Mouse (Mus musculus) T-helper 2 cell (primary cell): ENCODE data around the gene Cadps2.

Source experiments
- in situ Hi-C: fragments of 300-600 bp; cut with MboI, MseI; formaldehyde crosslinking; loops from one replicate; pipeline ENCODE4 v1.15.1; 2025; ENCODE audit warnings: high pct_unique_total_duplicates

The Cadps2 gene

DNA sequence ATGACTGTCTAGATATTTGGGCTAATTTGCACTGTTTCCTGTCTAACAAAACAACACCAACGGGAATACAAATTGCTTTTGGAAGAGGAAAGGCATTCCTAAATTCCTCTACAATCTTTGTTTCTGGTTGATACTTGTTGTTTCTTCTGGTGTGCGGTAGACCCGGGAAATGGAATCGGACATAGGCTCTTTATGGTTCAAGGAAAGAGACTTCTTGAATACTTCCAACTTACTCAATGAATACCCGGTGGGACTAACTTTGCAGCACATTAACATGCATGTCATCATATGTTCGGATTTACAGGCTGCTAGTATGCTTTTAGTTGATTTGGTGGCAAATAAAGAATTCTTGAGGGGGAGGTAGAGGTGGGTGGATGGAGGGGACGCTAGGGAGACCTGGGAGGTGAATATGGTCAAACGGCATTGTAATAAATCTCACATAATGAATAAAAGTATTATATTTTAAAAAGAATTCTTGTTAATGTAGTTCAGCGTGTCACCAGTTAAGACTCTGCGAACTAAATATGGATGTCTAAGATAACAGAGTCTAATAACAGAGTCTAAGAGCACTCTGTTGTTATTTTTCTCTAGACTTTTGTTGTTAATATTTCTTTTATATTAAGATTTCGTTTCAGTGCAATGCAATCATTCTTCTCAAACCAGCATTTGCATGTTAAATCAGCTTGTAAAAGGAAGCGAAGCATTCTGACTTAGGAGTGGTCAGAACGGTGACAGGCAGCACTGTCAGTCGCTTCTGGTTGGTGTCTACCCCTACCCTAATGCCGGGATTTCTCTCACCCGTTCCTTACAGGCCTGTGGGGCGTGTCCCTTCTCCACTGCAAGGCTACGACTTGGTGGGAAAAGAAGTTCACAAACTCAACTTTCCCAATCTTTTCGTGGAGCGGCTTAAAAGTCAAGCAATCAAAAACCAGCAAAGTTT is 586.8 kb downstream of the Cadps2 start:
- in situ Hi-C loops: no loop called here

DNA sequence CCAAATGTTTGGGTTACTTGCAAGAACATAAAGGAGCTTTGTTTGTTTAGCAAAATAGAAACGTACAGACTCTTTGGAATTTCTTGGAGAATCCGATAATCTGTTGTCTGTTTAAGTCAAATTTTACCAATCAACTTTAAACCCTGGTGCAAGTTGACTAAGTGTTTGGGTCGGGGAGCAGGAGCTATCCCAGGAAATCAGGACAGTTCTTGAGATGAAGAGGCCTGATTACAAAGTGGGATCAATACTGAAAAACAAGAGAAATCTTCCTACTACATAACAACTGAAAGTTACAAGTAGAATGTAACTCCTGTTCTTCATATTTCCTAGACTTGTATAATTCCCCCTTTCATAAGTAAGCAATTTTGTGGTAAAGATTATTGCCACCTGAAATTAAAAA is 587.8 kb downstream of the Cadps2 start:
- in situ Hi-C loops: no loop called here

DNA sequence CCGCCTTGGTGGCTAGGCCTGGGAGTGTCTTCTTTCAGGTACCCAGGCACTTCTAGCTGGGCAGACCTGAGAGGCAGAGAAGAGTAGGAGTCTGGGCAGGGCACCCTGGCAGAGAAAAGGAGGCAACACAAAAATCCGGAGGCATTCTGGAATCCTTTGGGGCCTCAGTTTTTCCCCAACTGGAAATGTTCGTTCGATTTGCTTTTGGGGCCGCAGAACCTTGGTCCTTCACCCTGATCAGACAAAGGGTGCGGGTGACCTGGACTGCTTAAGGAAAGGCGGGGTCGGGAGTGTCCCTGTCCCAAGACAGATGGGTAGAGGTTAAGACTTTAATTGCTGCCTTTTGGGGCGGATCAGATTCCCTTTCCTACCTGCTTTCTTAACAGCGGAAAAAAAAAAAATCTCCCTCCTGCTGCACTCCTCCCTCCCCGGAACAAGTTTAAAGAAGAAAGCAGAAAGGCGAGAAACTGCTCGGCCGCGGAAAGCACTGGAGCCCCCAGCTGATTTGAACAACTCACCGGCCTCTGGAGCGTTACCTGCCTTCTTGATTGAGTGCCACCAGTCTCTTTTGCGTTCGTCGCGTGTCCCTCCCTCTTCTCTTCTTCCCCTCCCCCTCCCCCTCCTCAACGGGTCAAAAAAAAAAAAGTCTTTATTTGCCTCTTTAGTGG is 588.8 kb downstream of the Cadps2 start:
- in situ Hi-C loops: no loop called here

DNA sequence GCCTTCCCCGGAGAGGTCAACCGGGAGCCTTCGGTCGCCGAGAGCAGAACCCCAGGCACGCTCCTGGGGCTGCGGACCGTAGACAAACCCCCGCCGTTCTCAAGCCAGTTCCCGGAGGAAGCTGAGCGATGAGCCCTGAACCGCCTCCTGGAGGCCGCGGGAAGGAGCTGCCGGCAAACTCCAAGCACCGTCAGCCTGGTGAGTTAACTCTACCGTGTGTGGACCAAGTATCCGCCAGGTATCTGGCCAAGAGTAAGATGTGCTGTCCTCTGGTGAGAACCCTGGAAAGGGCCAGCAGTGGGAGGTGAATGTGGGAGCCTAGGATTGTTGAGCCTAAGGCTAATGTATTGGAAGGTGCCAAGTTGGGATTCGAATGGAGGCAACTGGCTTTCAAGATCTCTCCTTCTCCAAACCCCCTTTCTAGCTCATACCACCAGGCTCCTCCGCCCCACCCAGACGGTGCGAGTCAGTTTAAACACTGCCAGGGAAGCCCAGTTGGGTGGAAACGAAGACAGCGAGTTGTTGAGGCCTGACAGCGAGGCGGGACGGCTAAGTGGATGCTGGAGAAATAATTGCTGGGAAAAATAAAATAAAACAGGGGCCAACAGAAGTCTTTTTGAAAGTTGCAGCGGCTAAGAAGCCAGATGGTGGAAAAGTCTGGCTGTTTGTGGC is 589.5 kb downstream of the Cadps2 start:
- in situ Hi-C loops: no loop called here

DNA sequence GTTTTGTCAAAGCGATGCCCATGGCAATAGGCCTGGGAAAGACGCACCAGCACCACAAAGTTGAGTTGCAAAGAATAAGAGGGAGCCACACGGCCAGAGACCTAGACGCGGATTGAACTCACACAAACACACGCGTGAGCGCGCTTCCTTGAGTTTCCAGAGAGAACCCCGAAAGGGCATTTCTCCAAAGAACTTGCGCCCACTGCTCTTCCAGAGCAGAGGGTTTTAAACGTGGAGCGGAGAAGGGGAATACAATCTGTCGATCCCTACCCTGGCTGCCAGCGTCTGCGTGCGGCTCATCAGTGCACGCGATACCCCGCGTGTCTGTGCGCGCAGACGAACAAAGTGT is 590.2 kb downstream of the Cadps2 start:
- in situ Hi-C loops: no loop called here

DNA sequence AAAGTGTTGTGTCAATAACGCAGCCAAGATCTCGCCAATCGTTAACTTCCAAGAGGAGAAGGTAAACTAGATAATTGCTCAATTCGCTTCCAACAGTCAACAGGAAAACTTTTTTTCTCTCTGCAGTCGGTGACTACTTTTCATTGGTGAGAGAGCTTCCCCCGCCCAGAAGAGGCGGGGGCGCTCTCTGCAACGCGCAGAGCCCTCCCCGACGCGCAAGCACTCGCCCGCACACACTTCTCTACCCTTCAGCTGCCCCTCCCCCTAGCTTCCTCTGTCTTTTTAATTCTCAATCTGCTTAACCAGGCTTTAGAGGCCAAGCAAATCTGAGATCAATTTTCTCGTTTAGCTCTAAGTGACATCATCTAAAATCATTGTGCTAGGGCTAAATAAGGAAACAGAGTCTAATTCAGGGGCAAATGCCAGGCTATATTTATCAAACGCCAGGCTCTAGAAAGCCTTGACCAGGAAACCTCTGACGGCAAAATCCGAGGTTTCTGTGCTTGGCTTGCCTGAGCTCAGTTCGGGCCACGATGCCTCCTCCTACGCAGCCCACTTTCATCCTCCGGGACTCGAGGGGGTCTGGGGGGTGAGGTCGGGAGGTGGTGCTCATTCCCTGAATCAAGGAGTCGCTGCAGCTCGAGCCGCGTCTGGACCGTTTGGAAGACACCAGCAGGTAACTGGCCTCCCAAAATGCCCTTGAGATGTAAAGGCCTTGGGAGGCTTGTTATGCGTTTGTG is 590.7 kb downstream of the Cadps2 start, which contains the start of gene Fezf1:
Gene Fezf1 (minus strand): TSS at position 50 of the 740 bp plus-strand sequence.
- in situ Hi-C loops: no loop called here

DNA sequence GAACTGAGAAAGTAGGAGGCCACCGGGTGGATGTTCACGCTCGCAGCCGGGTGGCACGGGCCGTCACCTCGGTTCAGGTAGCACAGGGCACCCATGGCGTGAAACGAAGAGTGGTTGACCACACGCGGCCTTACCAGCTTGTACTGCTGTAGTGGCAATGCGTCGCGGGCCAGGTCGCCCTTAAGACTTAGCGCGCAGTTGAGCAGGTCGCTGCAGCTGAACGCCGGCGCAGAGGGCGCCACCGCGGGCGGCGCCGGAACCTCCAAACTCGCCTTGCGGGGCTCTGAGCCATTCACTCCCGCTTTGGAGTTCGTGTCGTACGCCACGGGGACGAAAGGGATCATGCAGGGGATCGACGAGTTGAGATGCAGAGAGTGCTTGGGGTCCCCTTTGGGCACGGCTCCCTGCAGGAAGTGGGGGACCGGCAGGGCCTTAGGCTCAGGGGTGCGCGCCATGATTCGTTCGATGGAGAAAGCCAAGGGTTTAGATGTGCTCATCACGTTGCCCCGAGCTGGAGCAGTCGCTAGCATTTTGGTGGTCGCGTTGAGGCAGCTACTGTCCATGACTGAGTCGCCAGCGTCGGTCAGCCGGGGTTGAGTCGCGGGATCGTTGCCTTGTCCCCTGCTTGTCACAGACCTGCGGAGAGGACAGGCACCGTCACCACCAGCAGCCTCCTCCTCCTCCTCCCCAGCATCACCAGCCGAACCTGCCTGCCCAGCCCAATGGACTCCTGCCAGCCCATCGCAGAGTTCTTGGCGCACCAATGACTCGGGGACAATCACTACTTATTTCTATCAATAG is 591.5 kb downstream of the Cadps2 start:
- in situ Hi-C loops: no loop called here

DNA sequence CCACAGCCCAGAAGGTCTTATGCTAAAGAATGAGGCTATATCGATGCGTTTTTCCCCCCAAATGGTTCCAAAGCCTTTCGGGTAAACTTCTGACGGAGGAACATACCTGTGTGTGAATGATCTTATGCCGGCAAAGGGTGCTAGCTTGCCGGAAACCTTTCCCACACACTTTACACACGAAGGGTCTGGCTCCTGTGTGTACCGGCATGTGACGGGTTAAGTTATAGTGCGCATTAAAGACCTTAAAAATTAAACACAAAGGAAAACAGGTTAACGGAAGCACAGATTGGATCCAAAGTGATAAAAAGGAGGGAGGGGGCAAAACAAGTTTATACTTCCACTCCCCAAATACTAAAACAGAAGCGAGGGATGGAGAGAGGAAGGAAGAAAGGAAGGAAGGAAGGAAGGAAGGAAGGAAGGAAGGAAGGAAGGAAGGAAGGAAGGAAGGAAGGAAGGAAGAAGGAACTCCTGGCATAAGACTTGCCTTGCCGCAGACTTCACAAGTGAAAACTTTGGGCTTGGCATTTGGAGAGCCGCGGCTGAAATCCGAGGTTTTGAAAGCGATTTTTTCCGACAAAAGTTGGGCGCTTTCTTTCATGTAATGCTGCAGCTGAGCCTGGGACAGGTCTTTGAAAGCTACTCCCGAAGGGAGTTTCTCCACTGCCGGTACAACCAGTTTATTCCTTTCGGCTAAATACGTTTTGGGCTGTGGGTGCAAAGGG is 592.3 kb downstream of the Cadps2 start:
- in situ Hi-C loops: no loop called here

DNA sequence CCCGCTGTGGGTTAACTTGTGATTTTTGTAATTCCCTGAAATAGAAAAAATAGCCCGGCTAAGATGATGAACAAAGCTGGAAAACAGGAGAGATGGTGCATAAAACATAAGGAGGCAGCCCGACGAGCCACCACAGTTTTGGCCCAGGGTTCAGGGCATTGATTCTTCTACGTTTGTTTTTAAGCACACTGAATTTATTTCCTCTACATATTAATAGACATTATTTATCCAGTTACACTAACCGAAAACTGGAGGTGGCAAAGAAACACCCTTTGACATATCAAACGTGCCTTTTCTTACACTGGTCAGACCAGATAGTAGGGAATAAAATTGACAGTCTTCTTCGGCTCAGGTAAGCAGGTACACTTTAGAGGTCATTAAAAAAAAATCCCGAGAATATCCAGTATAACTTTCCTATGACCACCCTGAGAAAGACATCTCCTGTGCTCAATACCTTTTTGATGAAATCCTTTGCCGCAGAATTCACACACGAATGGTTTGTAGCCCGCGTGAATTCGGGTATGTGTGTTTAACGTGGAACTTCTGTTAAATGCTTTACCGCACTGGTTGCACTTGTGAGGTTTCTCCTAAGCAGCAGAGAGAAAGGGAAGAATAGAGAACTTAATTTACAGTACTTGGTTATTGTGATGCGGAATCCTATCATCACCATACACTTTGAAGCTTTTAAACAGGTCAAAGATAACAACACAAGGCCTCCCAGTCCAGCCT is 593.0 kb downstream of the Cadps2 start:
- in situ Hi-C loops: no loop called here

DNA sequence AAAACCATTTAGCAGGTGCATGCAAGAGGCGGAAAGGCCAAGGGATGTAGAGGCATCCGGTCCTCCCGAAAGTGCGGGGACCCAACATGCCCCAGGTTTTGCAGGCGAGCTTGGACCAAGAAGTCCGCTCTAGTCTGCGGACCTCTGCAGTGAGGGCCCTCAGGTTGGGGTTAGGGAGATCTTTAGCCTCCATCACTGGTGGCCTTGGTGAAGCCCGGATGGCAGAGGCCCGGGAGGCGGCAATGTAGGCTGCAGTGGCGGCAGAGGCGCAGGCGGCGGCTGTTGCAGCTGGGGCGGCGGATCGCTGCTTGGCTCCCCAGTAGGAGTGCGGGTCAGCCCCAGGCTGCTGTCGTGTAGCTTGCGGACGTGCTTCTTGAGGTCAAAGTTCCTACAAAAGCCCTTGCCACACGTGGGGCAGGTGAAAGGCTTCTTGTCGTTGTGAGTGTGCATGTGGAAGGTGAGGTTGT is 593.6 kb downstream of the Cadps2 start:
- in situ Hi-C loops: no loop called here

DNA sequence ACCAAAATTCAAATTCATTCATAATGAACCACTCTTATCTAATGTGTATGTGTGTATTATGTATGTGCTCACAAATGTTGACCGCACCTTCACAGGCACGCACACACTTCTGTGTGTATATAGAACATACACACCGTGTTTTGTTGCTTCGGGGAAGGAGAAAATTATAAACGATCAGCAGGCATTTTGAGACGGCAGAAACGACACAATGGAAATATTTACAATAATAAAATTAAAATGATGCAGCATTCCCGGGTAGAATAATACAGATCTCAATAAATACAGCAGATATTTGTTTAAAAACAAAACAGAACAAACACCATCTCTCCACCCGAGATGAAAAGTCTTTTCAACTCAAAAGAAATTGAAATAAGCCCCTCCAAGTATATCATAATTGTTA is 594.1 kb downstream of the Cadps2 start:
- in situ Hi-C loops: no loop called here

DNA sequence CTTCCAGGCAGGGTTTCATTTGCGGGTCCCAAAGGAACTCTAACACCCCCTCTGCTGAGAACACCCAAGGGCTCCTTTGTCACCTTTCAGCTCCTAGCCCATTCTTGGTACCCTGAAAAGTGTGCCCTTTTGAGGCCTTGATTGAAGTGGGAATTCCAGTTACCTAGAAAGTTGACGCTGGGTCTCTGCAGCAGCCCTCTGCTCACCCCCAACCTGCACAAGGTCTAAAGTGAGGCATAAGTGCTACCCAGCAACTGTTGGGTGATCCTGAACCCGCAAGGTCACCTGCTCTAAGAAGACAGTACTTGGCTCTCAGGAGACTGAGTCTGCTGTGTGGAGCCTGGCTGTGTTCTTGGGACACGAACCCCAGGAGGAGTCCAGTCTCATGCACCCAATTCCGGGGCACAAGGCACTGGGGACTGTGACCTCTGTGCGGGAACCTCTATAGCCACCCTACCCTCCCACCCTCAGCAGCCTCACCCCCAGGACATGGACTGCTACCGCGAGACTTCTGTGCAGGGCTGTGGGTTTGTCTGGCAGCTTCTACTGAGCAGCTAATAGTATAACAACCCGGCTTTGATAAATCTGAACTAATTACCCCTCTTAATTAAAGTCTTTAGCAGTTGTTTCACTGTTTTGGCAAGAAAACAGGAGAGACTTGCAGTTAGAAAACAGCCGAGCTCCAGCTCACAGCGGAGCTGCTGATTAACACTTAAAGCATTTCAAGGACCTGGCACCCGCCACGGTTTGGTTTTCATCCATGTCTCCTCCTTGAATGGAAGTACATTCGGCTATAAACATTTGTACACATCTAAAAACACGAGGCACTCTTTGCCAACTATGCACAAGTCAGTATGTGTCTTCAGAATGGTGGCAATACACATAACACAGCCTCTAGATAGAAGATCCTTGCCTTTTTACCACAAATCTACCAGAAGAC is 595.1 kb downstream of the Cadps2 start:
- in situ Hi-C loops: no loop called here
